In the genomic region with DNA sequence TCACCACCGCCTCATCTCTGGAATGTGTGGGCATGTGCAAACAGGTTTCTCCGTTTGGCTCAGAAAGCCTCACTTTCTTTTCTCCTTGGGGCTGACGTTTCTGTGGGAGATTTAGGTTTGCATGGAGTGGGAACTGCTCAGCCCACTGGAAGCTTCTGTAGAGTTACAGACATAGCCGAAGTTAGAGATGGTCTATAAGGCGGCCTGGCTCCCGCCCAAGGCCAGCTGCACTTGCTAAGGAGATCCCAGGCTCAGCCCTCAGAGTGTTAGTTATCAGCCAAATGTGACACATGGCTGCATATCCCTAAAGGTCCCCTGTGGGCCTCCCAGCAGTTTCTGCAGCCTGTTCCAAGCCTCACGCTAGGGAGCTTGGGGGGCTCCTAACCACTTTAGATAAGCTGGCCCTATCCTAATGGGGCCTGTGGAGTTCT, we compare ENCODE assay signal across 14 mouse cellular contexts. TPM values are rescaled to one million over a fixed set of nuclear protein-coding genes. Genes with fewer than 3 reads are reported as not detected.
DNase-seq lines count a peak whose midpoint lies in the region; ATAC-seq and TF ChIP-seq lines count a peak whose summit lies in the region.
"Had no signal": no experiment of that assay in that cellular context is flagged by ENCODE, and none has a peak within 500 bp of the region (broad histone marks: within the 10 kb centered on the region; RNA-seq: fewer than 3 reads in every experiment).

No protein-coding gene starts in this region.

- DNase-seq in forebrain, embryonic 10.5 days (ENCODE audit: extremely low spot score, low spot score), result no peak
- no peak for DNase-seq in forebrain, embryonic 14.5 days (ENCODE audit: low spot score)
- DNase-seq in left cerebral cortex, postnatal 4 days, result peak; percentile 72
- DNase-seq in left cerebral cortex, postnatal 10 days (ENCODE audit: extremely low spot score in 1 of 2, low spot score in 2 of 2), result no peak
- no peak for DNase-seq in embryonic facial prominence, embryonic 10.5 days (ENCODE audit: low spot score)
- DNase-seq in gastrocnemius, adult 2 months, result no peak
- DNase-seq: spleen, adult 18-20 months had no signal

- 82% methylated on average over 7 of the region's 7 CpGs for WGBS in forebrain, embryonic 10.5 days
- 73% methylated on average over 7 of the region's 7 CpGs for WGBS in forebrain, embryonic 14.5 days
- 78% methylated on average over 7 of the region's 7 CpGs for WGBS in embryonic facial prominence, embryonic 10.5 days
- 50% methylated on average over 7 of the region's 7 CpGs for WGBS in intestine, embryonic 16.5 days

- no peaks in the 10 kb centered on the region for H3K36me3 ChIP-seq in forebrain, embryonic 10.5 days (replicated peaks)
- H3K36me3 ChIP-seq in forebrain, embryonic 14.5 days (ENCODE audit: control insufficient read depth, insufficient read depth, low read length), result no peaks in the 10 kb centered on the region
- H3K36me3 ChIP-seq in embryonic facial prominence, embryonic 10.5 days (replicated peaks), result no peaks in the 10 kb centered on the region
- H3K36me3 ChIP-seq in intestine, embryonic 16.5 days (ENCODE audit: control insufficient read depth, insufficient read depth, low read length), result no peaks in the 10 kb centered on the region
- H3K36me3 ChIP-seq: embryonic facial prominence, embryonic 12.5 days; G1E; liver, embryonic 15.5 days; midbrain, embryonic 12.5 days had no signal

- 0 out of 2 replicates have a peak overlapping the region, but pooled peaks have one; percentile 26 for H3K27ac ChIP-seq in forebrain, embryonic 10.5 days
- no peak overlapping the region for H3K27ac ChIP-seq in forebrain, embryonic 14.5 days (ENCODE audit: low read depth, low read length)
- peak overlapping the region; percentile 55 for H3K27ac ChIP-seq in embryonic facial prominence, embryonic 10.5 days (replicated peaks)
- H3K27ac ChIP-seq in intestine, embryonic 16.5 days (ENCODE audit: low read length), result peak overlapping the region; percentile 25; the same call in 1 of the 2 replicates
- no peak overlapping the region for H3K27ac ChIP-seq in gastrocnemius, adult 2 months
- H3K27ac ChIP-seq: embryonic facial prominence, embryonic 12.5 days; liver, embryonic 15.5 days; midbrain, embryonic 12.5 days had no signal

- H3K4me3 ChIP-seq in forebrain, embryonic 10.5 days, result no peak overlapping the region
- H3K4me3 ChIP-seq in forebrain, embryonic 14.5 days (ENCODE audit: low read depth, low read length), result no peak overlapping the region
- no peak overlapping the region for H3K4me3 ChIP-seq in embryonic facial prominence, embryonic 10.5 days
- H3K4me3 ChIP-seq in intestine, embryonic 16.5 days (ENCODE audit: low read length), result no peak overlapping the region
- H3K4me3 ChIP-seq in gastrocnemius, adult 2 months, result no peak overlapping the region
- H3K4me3 ChIP-seq: embryonic facial prominence, embryonic 12.5 days; liver, embryonic 15.5 days; midbrain, embryonic 12.5 days had no signal

- H3K4me1 ChIP-seq in forebrain, embryonic 10.5 days, result peaks cover 32% of the 10 kb centered on the region
- peaks cover 15% of the 10 kb centered on the region for H3K4me1 ChIP-seq in forebrain, embryonic 14.5 days (ENCODE audit: control insufficient read depth, insufficient read depth, low read length)
- peaks cover 48% of the 10 kb centered on the region for H3K4me1 ChIP-seq in embryonic facial prominence, embryonic 10.5 days
- peaks cover 45% of the 10 kb centered on the region for H3K4me1 ChIP-seq in intestine, embryonic 16.5 days (ENCODE audit: control insufficient read depth, insufficient read depth, low read length)
- H3K4me1 ChIP-seq: liver, embryonic 15.5 days had no signal

- no peak for TF ChIP-seq CTCF in gastrocnemius, adult 2 months (IDR thresholded peaks at IDR 0.05)

- H3K9me3 ChIP-seq in forebrain, embryonic 10.5 days, result no peaks in the 10 kb centered on the region
- no peaks in the 10 kb centered on the region for H3K9me3 ChIP-seq in forebrain, embryonic 14.5 days (replicated peaks; ENCODE audit: control insufficient read depth, low read length)
- H3K9me3 ChIP-seq in embryonic facial prominence, embryonic 10.5 days, result no peaks in the 10 kb centered on the region
- H3K9me3 ChIP-seq in intestine, embryonic 16.5 days (ENCODE audit: control insufficient read depth, low read length), result no peaks in the 10 kb centered on the region
- H3K9me3 ChIP-seq: embryonic facial prominence, embryonic 12.5 days; liver, embryonic 15.5 days; midbrain, embryonic 12.5 days had no signal

- H3K9ac ChIP-seq in forebrain, embryonic 14.5 days (ENCODE audit: low read length), result no peak overlapping the region
- H3K9ac ChIP-seq in intestine, embryonic 16.5 days (ENCODE audit: low read depth, low read length), result no peak overlapping the region
- H3K9ac ChIP-seq: embryonic facial prominence, embryonic 12.5 days; liver, embryonic 15.5 days; midbrain, embryonic 12.5 days had no signal

- no peak for ATAC-seq in forebrain, embryonic 14.5 days
- ATAC-seq in intestine, embryonic 16.5 days, result peak; percentile 21; the same call in 1 of the 2 replicates
- ATAC-seq in inflammation-experienced regulatory T-cells, adult 6 months, result no peak

- H3K4me2 ChIP-seq in forebrain, embryonic 14.5 days (ENCODE audit: low read length), result no peak overlapping the region
- H3K4me2 ChIP-seq in intestine, embryonic 16.5 days (ENCODE audit: low read depth, low read length), result no peak overlapping the region
- H3K4me2 ChIP-seq: embryonic facial prominence, embryonic 12.5 days; liver, embryonic 15.5 days; midbrain, embryonic 12.5 days had no signal

- intact Hi-C loops in left cerebral cortex, postnatal 4 days (cut with DNase I), result no loop called here
- intact Hi-C loops in left cerebral cortex, postnatal 10 days (cut with DNase I), result no loop called here
- intact Hi-C loops in gastrocnemius, adult 2 months (cut with DNase I), result no loop called here

- peaks cover 6% of the 10 kb centered on the region; the same call in 1 of the 2 replicates for H3K27me3 ChIP-seq in forebrain, embryonic 10.5 days (ENCODE audit: poor library complexity, severe bottlenecking)
- H3K27me3 ChIP-seq in forebrain, embryonic 14.5 days (replicated peaks; ENCODE audit: control insufficient read depth, insufficient read depth, low read length), result no peaks in the 10 kb centered on the region
- no peaks in the 10 kb centered on the region for H3K27me3 ChIP-seq in embryonic facial prominence, embryonic 10.5 days (replicated peaks; ENCODE audit: low read depth, poor library complexity, severe bottlenecking)
- no peaks in the 10 kb centered on the region for H3K27me3 ChIP-seq in intestine, embryonic 16.5 days (replicated peaks; ENCODE audit: control insufficient read depth, insufficient read depth, low read length)
- H3K27me3 ChIP-seq: embryonic facial prominence, embryonic 12.5 days; liver, embryonic 15.5 days had no signal

RNA-seq across cellular contexts. Expression of a gene that starts 15.3 kb away (rescaled TPM):
- polyA plus RNA-seq in forebrain, embryonic 10.5 days (2016; fragmentation: Nextera tagmentation; extraction: Ambion mirVana), result 20.1 and 22.1 TPM in 2 replicates
- 3.0 and 3.8 TPM in 2 replicates for polyA plus RNA-seq in forebrain, embryonic 14.5 days (2014; fragmentation: Nextera tagmentation; extraction: Ambion mirVana)
- 1 to 10 TPM; 4.1 to 4.2 TPM for total RNA-seq in left cerebral cortex, postnatal 4 days (2021)
- 1 to 10 TPM; 3.5 to 4.0 TPM for total RNA-seq in left cerebral cortex, postnatal 10 days (2021)
- polyA plus RNA-seq in embryonic facial prominence, embryonic 10.5 days (2016; fragmentation: Nextera tagmentation; extraction: Ambion mirVana), result 50.1 and 65.4 TPM in 2 replicates
- 122 and 124 TPM in 2 replicates for polyA plus RNA-seq in intestine, embryonic 16.5 days (2015; fragmentation: Nextera tagmentation; extraction: Ambion mirVana)
- 1 to 10 TPM in 1 of 3 experiments, under 1 TPM in 1, not detected in 1; 0.41 to 1.1 TPM for polyA plus RNA-seq in inflammation-experienced regulatory T-cells, adult 6 months (2017; shearing (Covaris generic))
- 10 to 100 TPM; 13.0 to 24.8 TPM for total RNA-seq in gastrocnemius, adult 2 months (2021)
- total RNA-seq: G1E had no signal

RNA-seq across cellular contexts. Expression of a gene that starts 45.7 kb away (rescaled TPM):
- polyA plus RNA-seq in forebrain, embryonic 10.5 days (2016; fragmentation: Nextera tagmentation; extraction: Ambion mirVana), result not detected in 2 replicates
- polyA plus RNA-seq in forebrain, embryonic 14.5 days (2014; fragmentation: Nextera tagmentation; extraction: Ambion mirVana), result not detected in 2 replicates
- not detected for total RNA-seq in left cerebral cortex, postnatal 4 days (2021)
- not detected for total RNA-seq in left cerebral cortex, postnatal 10 days (2021)
- polyA plus RNA-seq in embryonic facial prominence, embryonic 10.5 days (2016; fragmentation: Nextera tagmentation; extraction: Ambion mirVana), result not detected in 2 replicates
- polyA plus RNA-seq in intestine, embryonic 16.5 days (2015; fragmentation: Nextera tagmentation; extraction: Ambion mirVana), result 10.3 and 15.4 TPM in 2 replicates
- polyA plus RNA-seq in inflammation-experienced regulatory T-cells, adult 6 months (2017; shearing (Covaris generic)), result not detected
- total RNA-seq in gastrocnemius, adult 2 months (2021), result not detected
- total RNA-seq: layer of hippocampus, adult 8-10 months had no signal
- polyA plus RNA-seq: embryonic facial prominence, embryonic 12.5 days; G1E; midbrain, embryonic 12.5 days had no signal

Comparison
In these comparisons a context has a peak if more than half of its experiments do, and no peak if none do; other contexts are left out.
1. H3K27ac ChIP-seq: peak in forebrain, embryonic 10.5 days (single experiment), embryonic facial prominence, embryonic 10.5 days (single experiment) and intestine, embryonic 16.5 days (single experiment); none in forebrain, embryonic 14.5 days (single experiment) and gastrocnemius, adult 2 months (single experiment).
2. RNA of a gene that starts 45.7 kb away (polyA plus RNA-seq): 10.3 to 15.4 TPM in intestine, embryonic 16.5 days; not detected in forebrain, embryonic 10.5 days, not detected in forebrain, embryonic 14.5 days, not detected in embryonic facial prominence, embryonic 10.5 days and not detected in inflammation-experienced regulatory T-cells, adult 6 months; every median in the first group is over 10 times any median in the second.